Mouse (Mus musculus) heart, postnatal 4 days (tissue): ENCODE measurements around the gene En2. TPM values are rescaled to one million over a fixed set of nuclear protein-coding genes. Genes with fewer than 3 reads are reported as not detected.

Experiments
- DNase-seq: peaks from one replicate; pipeline ENCODE4 v3.0.0; 2021
- total RNA-seq, 2 experiments: library from RNA; stranded (reverse); gene quantifications; 2 replicates each; pipeline ENCODE4 v1.2.3; 2021

Gene En2
- total RNA-seq, 2 experiments from 2014 or later = not detected

- DNase-seq = no peak
Observed at GRCm38 (mm10) chr5:28178322-28178721, 12.8 kb downstream of the En2 start.

- no peak for DNase-seq
Observed at GRCm38 (mm10) chr5:28179237-28179790, 13.8 kb downstream of the En2 start.

GRCm38 (mm10) chr5:28191201-28192098, 26.0 kb downstream of the En2 start:
- no peak for DNase-seq

- DNase-seq = no peak
Observed at GRCm38 (mm10) chr5:28192099-28192454, 26.6 kb downstream of the En2 start.

GRCm38 (mm10) chr5:28195473-28195872, 30.0 kb downstream of the En2 start:
- DNase-seq = no peak

GRCm38 (mm10) chr5:28199089-28199873, 33.8 kb downstream of the En2 start:
- DNase-seq = no peak

- DNase-seq = no peak
Observed at GRCm38 (mm10) chr5:28203086-28203485, 37.6 kb downstream of the En2 start.

- DNase-seq = no peak
Observed at GRCm38 (mm10) chr5:28204678-28205077, 39.2 kb downstream of the En2 start.

- DNase-seq = no peak
Observed at GRCm38 (mm10) chr5:28206448-28206847, 41.0 kb downstream of the En2 start.

GRCm38 (mm10) chr5:28207043-28207442, 41.5 kb downstream of the En2 start:
- DNase-seq = no peak

GRCm38 (mm10) chr5:28208726-28209520, 43.4 kb downstream of the En2 start:
- no peak for DNase-seq

- DNase-seq = no peak
Observed at GRCm38 (mm10) chr5:28209549-28210431, 44.3 kb downstream of the En2 start.

- DNase-seq = no peak
Observed at GRCm38 (mm10) chr5:28210591-28211550, 45.4 kb downstream of the En2 start.

- DNase-seq = no peak
Observed at GRCm38 (mm10) chr5:28211651-28212310, 46.3 kb downstream of the En2 start.

- DNase-seq = no peak
Observed at GRCm38 (mm10) chr5:28213441-28213840, 47.9 kb downstream of the En2 start.

GRCm38 (mm10) chr5:28219596-28219995, 54.1 kb downstream of the En2 start:
- no peak for DNase-seq
